Mouse (Mus musculus): ENCODE data around the gene Hexa. TPM values are rescaled to one million over a fixed set of nuclear protein-coding genes. Genes with fewer than 3 reads are reported as not detected.

Hexa gene
- total RNA-seq (2012; rRNA removed) (38.0 and 44.3 TPM in 2 replicates), polyA plus RNA-seq (2012; ENCODE audit: insufficient read depth in 1 of 2, insufficient read length in 2 of 2, low read depth in 1 of 2, low replicate concordance in 2 of 2, missing spikeins in 1 of 2) (10 to 100 TPM in 1 of 2 experiments, not detected in 1; 54.0 TPM)

DNA sequence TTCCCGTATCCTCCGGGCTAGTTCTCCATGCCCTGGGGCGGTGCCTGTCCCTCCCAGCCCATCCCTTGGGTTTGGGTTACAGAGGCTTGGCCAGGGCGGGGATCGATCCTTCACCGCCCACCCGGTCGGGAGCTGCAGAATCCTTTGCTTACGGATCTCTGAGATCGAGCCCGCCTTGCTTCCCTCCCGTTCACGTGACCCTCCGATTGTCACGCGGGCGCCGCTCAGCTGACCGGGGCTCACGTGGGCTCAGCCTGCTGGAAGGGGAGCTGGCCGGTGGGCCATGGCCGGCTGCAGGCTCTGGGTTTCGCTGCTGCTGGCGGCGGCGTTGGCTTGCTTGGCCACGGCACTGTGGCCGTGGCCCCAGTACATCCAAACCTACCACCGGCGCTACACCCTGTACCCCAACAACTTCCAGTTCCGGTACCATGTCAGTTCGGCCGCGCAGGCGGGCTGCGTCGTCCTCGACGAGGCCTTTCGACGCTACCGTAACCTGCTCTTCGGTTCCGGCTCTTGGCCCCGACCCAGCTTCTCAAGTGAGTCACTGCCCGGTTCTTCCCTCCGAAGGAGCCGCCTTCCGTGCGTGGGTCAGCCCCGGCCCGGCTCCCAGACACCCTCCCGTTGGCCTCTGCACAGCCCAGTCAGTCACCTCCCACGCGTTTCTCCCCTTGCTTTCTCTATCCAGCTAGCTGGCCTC is at the start of gene Hexa, which contains the start of gene Tmem202:
Gene Hexa (plus strand): TSS at position 100 of the 697 bp plus-strand sequence.
Gene Tmem202 (minus strand): TSS at position 407 of the 697 bp plus-strand sequence.
- Histone ChIP-seq H3K4me3 (ENCODE audit: control insufficient read depth in 1 of 2, insufficient read depth in 1 of 2, low read depth in 2 of 2, low read length in 2 of 2) (peak within 1 kb of the TSS; percentile 65 to 75), H3K9me3 (replicated peaks; ENCODE audit: insufficient read depth, low read length) (no peaks in the 10 kb centered on the region), H3K27ac (ENCODE audit: control insufficient read depth, low read depth, low read length) (peak within 1 kb of the TSS; percentile 70), H3K36me3 (ENCODE audit: control insufficient read depth in 1 of 2, insufficient read depth in 2 of 2, low read length in 2 of 2) (peaks cover 0 to 24% of the 10 kb centered on the region in 2 experiments; a peak in 2 of 4 replicates), H3K4me1 (ENCODE audit: control insufficient read depth in 1 of 2, insufficient read depth in 2 of 2, low read length in 2 of 2) (peaks cover 10 to 39% of the 10 kb centered on the region in 2 experiments), H3K79me2 (ENCODE audit: control insufficient read depth, insufficient read depth, low read length, poor library complexity) (peaks cover 28% of the 10 kb centered on the region), H3K27me3 (ENCODE audit: control insufficient read depth in 1 of 2, insufficient read depth in 2 of 2, low read length in 2 of 2) (no peaks in the 10 kb centered on the region), H3K9ac (ENCODE audit: control insufficient read depth, low read depth, low read length, poor library complexity, severe bottlenecking) (peak within 1 kb of the TSS; percentile 84)
- peak; percentile 89 for DNase-seq (ENCODE audit: low read depth, low spot score)
- TF ChIP-seq ZNF384 (IDR thresholded peaks at IDR 0.05; ENCODE audit: low read depth, low read length), result no peak
- no peak for TF ChIP-seq ZKSCAN1 (IDR thresholded peaks at IDR 0.05; ENCODE audit: low read depth, low read length)
- 0 out of 2 replicates have a peak, but pooled peaks have one; percentile 13 for TF ChIP-seq TBP (IDR thresholded peaks at IDR 0.05; ENCODE audit: low read depth, low read length)
- peak; percentile 97 for TF ChIP-seq MXI1 (IDR thresholded peaks at IDR 0.05; ENCODE audit: low read depth, low read length)
- peak; percentile 42; the same call in 1 of the 2 replicates for TF ChIP-seq TCF12 (IDR thresholded peaks at IDR 0.05; ENCODE audit: low read depth, low read length)
- no peak for TF ChIP-seq CHD2 (IDR thresholded peaks at IDR 0.05; ENCODE audit: low read length)
- peak in 1 of 2 experiments; percentile 33; a peak in 1 of 4 replicates for TF ChIP-seq EP300 (IDR thresholded peaks at IDR 0.05; ENCODE audit: low read depth in 1 of 2, low read length in 2 of 2)
- TF ChIP-seq MAFK (IDR thresholded peaks at IDR 0.05; ENCODE audit: borderline replicate concordance, low read depth, low read length), result no peak
- TF ChIP-seq GATA1 (IDR thresholded peaks at IDR 0.05; ENCODE audit: low read depth, low read length), result no peak
- TF ChIP-seq HCFC1 (IDR thresholded peaks at IDR 0.05; ENCODE audit: low read depth, low read length), result peak; percentile 81
- peak; percentile 96 for TF ChIP-seq BHLHE40 (IDR thresholded peaks at IDR 0.05; ENCODE audit: borderline replicate concordance, low read depth, low read length)
- TF ChIP-seq MYB (IDR thresholded peaks at IDR 0.05; ENCODE audit: low read depth, low read length), result no peak
- no peak for TF ChIP-seq GABPA (IDR thresholded peaks at IDR 0.05; ENCODE audit: low read depth, low read length)
- peak; percentile 74 for TF ChIP-seq MAZ (IDR thresholded peaks at IDR 0.05; ENCODE audit: low read depth, low read length)
- peak; percentile 96 for TF ChIP-seq MAX (IDR thresholded peaks at IDR 0.05; ENCODE audit: low read length)
- peak; percentile 84 for TF ChIP-seq NELFE (IDR thresholded peaks at IDR 0.05; ENCODE audit: low read depth, low read length)
- TF ChIP-seq TAL1 (IDR thresholded peaks at IDR 0.05; ENCODE audit: low read length), result no peak
- peak; percentile 95 to 100 for TF ChIP-seq USF2 (IDR thresholded peaks at IDR 0.05; ENCODE audit: borderline replicate concordance in 1 of 2, insufficient read depth in 1 of 2, low read depth in 1 of 2, low read length in 2 of 2)
- TF ChIP-seq SIN3A (IDR thresholded peaks at IDR 0.05; ENCODE audit: low read length), result peak; percentile 98
- peak; percentile 73; the same call in 1 of the 2 replicates for TF ChIP-seq ZMIZ1 (IDR thresholded peaks at IDR 0.05; ENCODE audit: low read depth, low read length)
- TF ChIP-seq E2F4 (IDR thresholded peaks at IDR 0.05; ENCODE audit: borderline replicate concordance, low read depth, low read length), result peak; percentile 51; the same call in 1 of the 2 replicates
- peak; percentile 90 for TF ChIP-seq ETS1 (IDR thresholded peaks at IDR 0.05; ENCODE audit: low read depth, low read length)
- no peak for TF ChIP-seq RAD21 (IDR thresholded peaks at IDR 0.05; ENCODE audit: low read depth, low read length)
- no peak for TF ChIP-seq CTCF (IDR thresholded peaks at IDR 0.05 in 2 of 3, conservative IDR thresholded peaks at IDR 0.05 in 1 of 3; ENCODE audit: control insufficient read depth in 1 of 3, insufficient read depth in 1 of 3, low read depth in 2 of 3, low read length in 3 of 3, poor library complexity in 1 of 3, severe bottlenecking in 1 of 3)
- no peak for TF ChIP-seq JUND (IDR thresholded peaks at IDR 0.05; ENCODE audit: low read depth, low read length)
- TF ChIP-seq POLR2A (IDR thresholded peaks at IDR 0.05; ENCODE audit: control insufficient read depth in 1 of 2, insufficient read depth in 1 of 2, low read depth in 1 of 2, low read length in 2 of 2, poor library complexity in 1 of 2), result peak; percentile 78 to 80
- peak; percentile 69; the same call in 1 of the 2 replicates for TF ChIP-seq POLR2AphosphoS2 (IDR thresholded peaks at IDR 0.05; ENCODE audit: low read length)
- TF ChIP-seq POLR2AphosphoS5 (IDR thresholded peaks at IDR 0.05; ENCODE audit: borderline replicate concordance, low read depth, low read length), result no peak
- peak; percentile 7; the same call in 1 of the 2 replicates for TF ChIP-seq RCOR1 (IDR thresholded peaks at IDR 0.05; ENCODE audit: low read depth, low read length)
- no peak for TF ChIP-seq UBTF (IDR thresholded peaks at IDR 0.05; ENCODE audit: borderline replicate concordance, insufficient read depth, low read depth, low read length)
- TF ChIP-seq MEF2A (IDR thresholded peaks at IDR 0.05; ENCODE audit: extremely low read depth, insufficient replicate concordance, low read depth, low read length, poor library complexity, severe bottlenecking), result no peak
- peak; percentile 54; the same call in 1 of the 2 replicates for TF ChIP-seq NRF1 (IDR thresholded peaks at IDR 0.05; ENCODE audit: insufficient read depth, low read depth, low read length, poor library complexity, severe bottlenecking)
- peak; percentile 62 for TF ChIP-seq ELF1 (IDR thresholded peaks at IDR 0.05; ENCODE audit: low read depth, low read length)
- no peak for TF ChIP-seq ZC3H11A (IDR thresholded peaks at IDR 0.05; ENCODE audit: low read depth, low read length)
- no peak; the same call in 1 of the 2 replicates for TF ChIP-seq KAT2A (conservative IDR thresholded peaks at IDR 0.05; ENCODE audit: low read depth, low read length)
